Mouse (Mus musculus): ENCODE data around the gene Pou5f1. TPM values are rescaled to one million over a fixed set of nuclear protein-coding genes. Genes with fewer than 3 reads are reported as not detected.
A peak's percentile ranks its signal among the peaks of the same experiment; 100 is the strongest.
"Not testable (repeated sequence)": the region's sequence is repeated elsewhere in the genome, so short reads cannot be mapped to it uniquely, and the experiment has no call there.

Gene Pou5f1
- polyA plus RNA-seq, 1 experiment from 2014 or later: not detected

DNA sequence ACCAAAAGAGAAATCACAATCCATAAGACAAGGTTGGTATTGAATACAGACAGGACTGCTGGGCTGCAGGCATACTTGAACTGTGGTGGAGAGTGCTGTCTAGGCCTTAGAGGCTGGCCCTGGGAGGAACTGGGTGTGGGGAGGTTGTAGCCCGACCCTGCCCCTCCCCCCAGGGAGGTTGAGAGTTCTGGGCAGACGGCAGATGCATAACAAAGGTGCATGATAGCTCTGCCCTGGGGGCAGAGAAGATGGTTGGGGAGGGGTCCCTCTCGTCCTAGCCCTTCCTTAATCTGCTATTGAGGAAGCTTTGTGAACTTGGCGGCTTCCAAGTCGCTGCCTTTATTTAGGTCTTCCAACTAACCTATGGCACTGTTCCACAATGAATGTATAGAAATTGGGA is 2.0 kb upstream of the Pou5f1 start:
- Histone ChIP-seq H3K27ac (no peak overlapping the region), H3K36me3 (ENCODE audit: inconsistent target) (no peaks in the 10 kb centered on the region), H3K4me3 (ENCODE audit: inconsistent target) (no peak overlapping the region), H3K79me2 (ENCODE audit: inconsistent target) (no peaks in the 10 kb centered on the region)
- 35% methylated on average over 5 of the region's 5 CpGs for WGBS (ENCODE audit: missing documents)

DNA sequence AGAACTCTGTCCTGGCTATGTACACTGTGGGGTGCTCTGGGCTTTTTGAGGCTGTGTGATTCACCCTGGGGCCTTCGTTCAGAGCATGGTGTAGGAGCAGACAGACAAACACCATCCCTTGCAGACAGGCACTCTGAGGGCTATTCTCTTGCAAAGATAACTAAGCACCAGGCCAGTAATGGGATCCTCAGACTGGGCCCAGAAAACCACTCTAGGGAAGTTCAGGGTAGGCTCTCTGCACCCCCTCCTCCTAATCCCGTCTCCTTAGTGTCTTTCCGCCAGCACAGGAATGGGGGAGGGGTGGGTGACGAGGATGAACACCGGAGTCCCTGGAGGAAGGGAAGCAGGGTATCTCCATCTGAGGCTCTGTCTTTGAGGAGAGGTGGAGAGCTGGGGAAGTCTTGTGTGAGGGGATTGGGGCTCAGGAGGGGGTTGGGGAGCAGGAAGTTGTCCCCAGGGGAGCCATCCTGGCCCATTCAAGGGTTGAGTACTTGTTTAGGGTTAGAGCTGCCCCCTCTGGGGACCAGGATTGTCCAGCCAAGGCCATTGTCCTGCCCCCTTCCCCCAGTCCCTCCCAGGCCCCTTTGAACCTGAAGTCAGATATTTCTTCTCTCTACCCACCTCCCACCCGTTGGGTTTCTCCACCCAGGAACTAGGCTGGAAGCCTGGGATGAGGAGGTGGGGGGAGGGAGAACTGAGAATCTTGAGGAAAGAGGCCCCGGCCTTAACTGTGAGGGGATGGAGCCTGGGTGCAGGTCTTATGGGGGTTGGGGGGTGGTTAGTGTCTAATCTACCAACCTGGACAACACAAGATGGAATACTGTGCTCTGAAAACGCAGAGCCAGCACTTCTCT is 963 bp upstream of the Pou5f1 start:
- Histone ChIP-seq H3K27ac (no peak overlapping the region), H3K36me3 (ENCODE audit: inconsistent target) (no peaks in the 10 kb centered on the region), H3K79me2 (ENCODE audit: inconsistent target) (no peaks in the 10 kb centered on the region), H3K4me3 (ENCODE audit: inconsistent target) (no peak overlapping the region)
- 40% methylated on average over 8 of the region's 8 CpGs for WGBS (ENCODE audit: missing documents)

DNA sequence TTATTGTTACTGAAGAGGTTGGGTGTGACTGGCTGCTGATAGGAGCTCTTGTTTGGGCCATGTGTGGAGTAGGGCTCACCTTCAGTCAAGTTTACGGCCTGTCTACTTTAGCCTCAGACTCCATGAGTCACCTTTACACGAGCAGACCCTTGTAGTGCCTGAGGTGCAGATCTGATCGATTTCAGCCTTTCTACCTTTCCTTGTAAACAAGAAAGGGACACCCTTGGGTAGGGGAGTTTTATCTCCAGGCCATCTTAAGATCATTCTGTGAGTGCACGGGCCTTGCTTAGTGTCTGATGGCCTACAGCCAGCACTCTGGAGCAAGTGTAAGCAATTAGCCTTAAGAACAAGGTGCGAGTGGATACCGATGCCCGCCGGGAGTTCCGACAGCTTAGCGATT is 1.1 kb downstream of the Pou5f1 start:
- 30% methylated on average over 10 of the region's 10 CpGs for WGBS (ENCODE audit: missing documents)
- no peak overlapping the region for H3K4me3 ChIP-seq (ENCODE audit: inconsistent target)
- H3K79me2 ChIP-seq (ENCODE audit: inconsistent target): no peaks in the 10 kb centered on the region
- H3K27ac ChIP-seq: no peak overlapping the region
- H3K36me3 ChIP-seq (ENCODE audit: inconsistent target): no peaks in the 10 kb centered on the region

DNA sequence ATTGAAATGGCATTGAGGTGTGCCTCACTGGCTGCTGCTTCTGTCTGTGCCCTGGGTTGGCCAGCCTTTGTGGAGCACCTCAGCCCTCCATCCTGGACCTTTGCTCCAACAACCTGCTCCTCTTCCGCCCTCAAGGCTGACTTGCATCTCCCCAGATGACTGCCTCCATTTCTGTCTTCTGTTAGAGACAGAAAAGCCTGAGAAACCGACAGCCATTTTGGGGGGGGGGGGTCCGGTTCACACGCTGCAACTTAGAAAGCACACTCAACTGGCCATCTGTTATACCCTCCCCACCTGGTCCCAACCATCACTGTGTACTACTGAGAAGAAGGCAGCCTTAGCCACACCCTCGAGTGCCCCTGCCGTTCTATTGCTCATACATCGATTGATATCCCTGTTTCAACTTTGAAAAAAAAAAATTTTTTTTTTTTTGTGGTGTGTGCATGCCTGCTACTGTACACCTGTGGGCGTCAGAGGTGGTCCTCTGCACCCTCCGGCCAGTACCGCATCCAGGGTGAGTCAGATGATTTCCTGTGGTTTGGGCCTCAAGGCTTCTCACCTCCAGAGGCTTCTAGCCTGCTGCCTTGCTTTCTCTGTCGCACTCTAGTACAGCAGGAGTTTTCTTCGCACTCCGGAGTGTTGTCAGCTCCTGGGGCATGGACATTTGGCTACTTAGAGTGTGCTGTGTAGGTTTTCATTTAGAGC is 1.9 kb downstream of the Pou5f1 start:
- Histone ChIP-seq H3K27ac (no peak overlapping the region), H3K4me3 (ENCODE audit: inconsistent target) (no peak overlapping the region), H3K79me2 (ENCODE audit: inconsistent target) (no peaks in the 10 kb centered on the region), H3K36me3 (ENCODE audit: inconsistent target) (no peaks in the 10 kb centered on the region)
- WGBS (ENCODE audit: missing documents): 17% methylated on average over 13 of the region's 13 CpGs

DNA sequence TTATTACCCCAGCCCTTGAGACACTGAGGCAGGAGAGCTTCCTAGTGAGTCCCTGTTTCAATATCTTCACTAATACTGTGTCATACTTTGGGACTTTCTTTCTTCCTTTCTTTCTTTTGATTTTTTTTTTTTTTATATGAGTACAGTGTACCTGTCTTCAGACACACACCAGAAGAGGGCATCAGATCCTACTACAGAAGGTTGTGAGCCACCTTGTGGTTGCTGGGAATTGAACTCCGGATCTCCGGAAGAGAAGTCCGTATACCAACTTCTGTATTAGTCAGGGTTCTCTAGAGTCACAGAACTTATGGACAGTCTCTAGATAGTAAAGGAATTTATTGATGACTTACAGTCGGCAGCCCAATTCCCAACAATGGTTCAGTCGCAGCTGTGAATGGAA is 2.5 kb downstream of the Pou5f1 start:
- H3K36me3 ChIP-seq (ENCODE audit: inconsistent target); H3K79me2 ChIP-seq (ENCODE audit: inconsistent target); H3K4me3 ChIP-seq (ENCODE audit: inconsistent target); H3K27ac ChIP-seq: not testable (repeated sequence)
- 45% methylated on average over 3 of the region's 5 CpGs for WGBS (ENCODE audit: missing documents)

DNA sequence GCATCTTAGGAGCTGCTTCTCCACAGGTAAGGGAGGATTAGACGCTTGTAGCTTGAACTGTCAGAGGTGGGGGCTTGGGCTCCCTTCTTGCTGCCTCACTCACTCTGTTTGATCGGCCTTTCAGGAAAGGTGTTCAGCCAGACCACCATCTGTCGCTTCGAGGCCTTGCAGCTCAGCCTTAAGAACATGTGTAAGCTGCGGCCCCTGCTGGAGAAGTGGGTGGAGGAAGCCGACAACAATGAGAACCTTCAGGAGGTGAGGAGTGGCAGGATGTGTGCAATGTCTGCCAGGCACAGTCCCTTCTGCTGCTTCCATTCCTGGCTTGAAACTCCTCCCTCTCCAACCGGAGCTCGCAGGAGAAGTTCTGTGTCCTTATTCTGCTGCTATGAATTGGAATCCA is 3.5 kb downstream of the Pou5f1 start:
- no peak overlapping the region for H3K27ac ChIP-seq
- no peaks in the 10 kb centered on the region for H3K79me2 ChIP-seq (ENCODE audit: inconsistent target)
- WGBS (ENCODE audit: missing documents): 6% methylated on average over 8 of the region's 8 CpGs
- no peak overlapping the region for H3K4me3 ChIP-seq (ENCODE audit: inconsistent target)
- no peaks in the 10 kb centered on the region for H3K36me3 ChIP-seq (ENCODE audit: inconsistent target)

DNA sequence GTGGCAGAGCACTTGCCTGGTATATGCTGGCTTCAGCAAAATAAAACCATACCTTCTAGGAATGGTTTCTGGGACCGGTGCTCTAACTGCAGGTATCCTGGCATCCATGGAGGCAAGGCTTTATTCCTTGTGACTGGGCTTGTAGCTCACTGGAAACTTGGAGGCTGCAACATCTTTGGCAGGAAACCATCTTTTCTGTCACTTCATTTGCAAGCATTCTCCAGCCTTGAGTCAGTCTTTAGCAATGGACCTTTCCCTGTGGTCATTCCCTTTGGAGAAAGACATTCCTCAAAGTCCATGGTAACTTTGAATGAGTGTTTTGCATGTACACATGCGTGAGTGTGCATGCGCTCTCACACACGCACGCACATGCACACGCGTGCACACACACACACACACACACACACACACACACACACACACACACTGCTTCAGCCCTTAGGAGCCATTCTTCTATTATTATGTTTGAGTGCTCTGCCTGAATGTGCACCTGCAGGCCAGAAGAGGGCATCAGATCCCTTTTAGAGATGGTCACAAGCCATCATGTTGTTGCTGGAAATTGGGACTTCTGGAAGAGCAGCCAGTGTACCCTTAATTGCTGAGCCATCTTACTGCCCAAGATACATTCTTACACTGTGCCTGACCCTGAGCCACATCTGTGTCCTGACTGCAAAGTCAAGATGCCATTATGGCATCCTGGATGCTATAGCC is 7.3 kb downstream of the Pou5f1 start:
- Histone ChIP-seq H3K79me2 (ENCODE audit: inconsistent target) (no peaks in the 10 kb centered on the region), H3K4me3 (ENCODE audit: inconsistent target) (no peak overlapping the region), H3K27ac (no peak overlapping the region), H3K36me3 (ENCODE audit: inconsistent target) (no peaks in the 10 kb centered on the region)
- WGBS (ENCODE audit: missing documents): 95% methylated on average over 7 of the region's 7 CpGs

DNA sequence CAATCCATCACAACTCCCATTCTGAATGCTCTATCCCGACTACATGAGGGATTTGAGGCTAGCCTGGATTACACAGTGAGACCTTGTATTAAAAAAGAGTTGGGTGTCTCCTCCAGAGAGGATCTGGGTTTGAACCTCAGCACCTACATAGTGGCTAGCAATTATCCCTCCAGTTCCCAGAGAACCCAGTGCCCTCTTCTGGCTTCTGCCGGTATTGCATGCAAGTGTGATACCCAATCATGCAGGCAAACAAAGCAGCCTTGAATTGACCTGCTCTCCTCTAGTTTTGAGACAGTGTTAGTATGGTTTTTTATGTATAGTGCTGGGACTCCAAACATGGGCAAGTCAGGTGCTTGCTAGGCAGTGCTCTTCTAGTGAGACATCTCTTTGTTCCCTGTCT is 8.1 kb downstream of the Pou5f1 start:
- Histone ChIP-seq H3K27ac (no peak overlapping the region), H3K79me2 (ENCODE audit: inconsistent target) (no peaks in the 10 kb centered on the region), H3K36me3 (ENCODE audit: inconsistent target) (no peaks in the 10 kb centered on the region), H3K4me3 (ENCODE audit: inconsistent target) (no peak overlapping the region)
- 33% methylated on average over 2 of the region's 2 CpGs for WGBS (ENCODE audit: missing documents)

DNA sequence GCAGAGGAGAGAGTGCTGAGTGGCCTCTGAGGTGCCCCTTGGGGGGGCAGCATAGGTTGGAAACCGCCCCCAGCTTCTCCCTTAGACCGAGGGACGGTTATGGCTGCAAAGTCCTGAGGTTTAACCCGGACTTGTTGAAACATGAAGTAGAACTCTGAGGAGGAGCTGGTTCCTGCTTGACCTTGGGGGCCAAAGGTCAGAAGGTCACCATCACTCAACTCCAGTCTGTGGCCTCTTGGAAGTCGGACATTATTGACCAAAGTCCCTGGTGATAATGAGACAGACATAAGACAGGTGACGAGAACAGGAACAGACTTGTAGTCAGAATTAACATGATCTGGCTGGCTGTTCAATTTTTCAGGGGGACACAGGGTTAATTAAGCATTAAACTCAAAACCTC is 8.9 kb downstream of the Pou5f1 start:
- 90% methylated on average over 6 of the region's 6 CpGs for WGBS (ENCODE audit: missing documents)
- H3K79me2 ChIP-seq (ENCODE audit: inconsistent target): no peaks in the 10 kb centered on the region
- H3K27ac ChIP-seq: no peak overlapping the region
- H3K4me3 ChIP-seq (ENCODE audit: inconsistent target): no peak overlapping the region
- H3K36me3 ChIP-seq (ENCODE audit: inconsistent target): no peaks in the 10 kb centered on the region

DNA sequence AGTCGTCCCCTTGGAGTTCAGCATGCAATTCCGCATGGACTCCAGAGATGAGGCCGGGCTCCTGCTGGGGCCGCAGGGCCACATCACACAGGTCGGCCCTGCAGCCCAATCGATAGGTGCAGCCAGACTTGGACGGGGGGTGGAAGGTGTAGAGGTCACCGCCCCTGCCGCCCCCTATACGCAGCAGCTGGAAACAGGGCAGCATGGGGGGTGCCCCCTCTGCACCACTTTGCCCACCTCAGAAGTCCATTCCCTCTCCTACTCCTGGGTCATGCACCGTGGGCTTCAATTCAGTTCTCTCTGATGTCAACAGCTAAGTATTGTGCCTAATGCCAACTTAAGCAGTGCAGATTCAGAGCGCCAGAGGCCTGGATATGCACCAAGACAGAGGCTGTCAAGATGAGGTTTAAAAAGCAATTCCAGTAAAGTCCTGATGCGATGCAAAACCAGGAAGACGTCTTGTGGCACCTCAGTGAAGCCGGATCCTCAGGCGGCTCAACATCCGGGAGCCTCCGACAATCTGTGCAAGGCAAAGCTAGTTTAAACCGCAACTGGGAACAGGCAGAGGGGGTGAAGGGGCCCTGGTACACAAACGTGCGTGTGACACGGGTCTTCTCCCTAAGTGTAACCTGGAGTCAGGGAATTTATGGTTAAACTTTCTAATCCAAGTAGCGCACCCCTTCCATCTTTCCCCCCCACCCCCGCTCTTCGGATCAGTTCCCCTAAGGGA is 10.3 kb downstream of the Pou5f1 start:
- no peaks in the 10 kb centered on the region for H3K36me3 ChIP-seq (ENCODE audit: inconsistent target)
- WGBS (ENCODE audit: missing documents): 30% methylated on average over 24 of the region's 25 CpGs
- H3K27ac ChIP-seq: peak overlapping the region; percentile 28
- no peaks in the 10 kb centered on the region for H3K79me2 ChIP-seq (ENCODE audit: inconsistent target)
- H3K4me3 ChIP-seq (ENCODE audit: inconsistent target): peak overlapping the region; percentile 66

DNA sequence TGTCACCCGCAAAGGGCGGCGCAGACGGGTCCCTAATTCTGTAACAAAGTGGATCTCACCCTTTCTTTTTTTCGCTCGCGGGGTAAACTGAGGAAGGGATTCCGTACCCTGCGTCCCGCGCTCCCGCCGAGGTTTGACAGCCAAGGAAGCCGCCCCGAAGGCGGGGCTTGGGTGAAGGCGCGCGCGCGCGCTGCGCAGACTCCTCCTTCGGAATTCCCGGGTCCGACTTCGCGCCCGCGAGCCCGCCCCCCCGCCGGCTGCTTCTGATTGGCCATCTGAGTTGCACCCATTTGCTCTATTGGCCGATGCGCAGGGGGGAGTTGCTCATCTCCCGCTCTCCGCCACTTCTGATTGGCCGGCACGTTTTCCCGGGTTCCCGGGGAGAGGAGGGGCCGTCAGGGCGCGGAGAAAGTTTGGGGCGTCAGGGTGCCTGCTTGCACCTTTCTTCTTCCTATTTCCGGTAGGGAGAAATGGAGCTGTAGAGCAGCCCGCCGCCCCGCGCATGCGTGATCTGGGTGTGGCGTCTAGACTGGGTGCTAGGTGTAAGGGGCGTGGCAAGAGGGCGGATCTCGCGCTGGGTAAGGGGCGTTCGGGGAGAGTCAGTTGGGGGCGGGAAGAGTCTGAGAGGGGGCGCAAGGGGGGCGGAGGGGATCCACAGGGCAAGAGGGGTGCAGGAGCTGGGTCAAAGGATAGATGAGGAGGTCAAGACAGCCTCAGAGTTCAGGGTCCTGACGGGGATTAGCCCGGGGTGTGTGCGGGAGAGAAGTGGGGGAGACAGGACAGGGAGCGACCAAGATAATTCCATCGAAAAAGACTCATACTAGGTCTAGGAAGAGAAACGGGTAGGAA is 11.1 kb downstream of the Pou5f1 start, which contains the start of the genes Tcf19 and Cchcr1:
TSS of gene Tcf19 (minus strand) at position 173 of the 849 bp plus-strand sequence.
TSS of gene Cchcr1 (plus strand) at position 449 of the 849 bp plus-strand sequence.
- H3K27ac ChIP-seq: peak within 1 kb of the TSS; percentile 28
- H3K4me3 ChIP-seq (ENCODE audit: inconsistent target): peak within 1 kb of the TSS; percentile 66
- H3K36me3 ChIP-seq (ENCODE audit: inconsistent target): no peaks in the 10 kb centered on the region
- no peaks in the 10 kb centered on the region for H3K79me2 ChIP-seq (ENCODE audit: inconsistent target)
- under 1% methylated on average over 59 of the region's 67 CpGs for WGBS (ENCODE audit: missing documents)

DNA sequence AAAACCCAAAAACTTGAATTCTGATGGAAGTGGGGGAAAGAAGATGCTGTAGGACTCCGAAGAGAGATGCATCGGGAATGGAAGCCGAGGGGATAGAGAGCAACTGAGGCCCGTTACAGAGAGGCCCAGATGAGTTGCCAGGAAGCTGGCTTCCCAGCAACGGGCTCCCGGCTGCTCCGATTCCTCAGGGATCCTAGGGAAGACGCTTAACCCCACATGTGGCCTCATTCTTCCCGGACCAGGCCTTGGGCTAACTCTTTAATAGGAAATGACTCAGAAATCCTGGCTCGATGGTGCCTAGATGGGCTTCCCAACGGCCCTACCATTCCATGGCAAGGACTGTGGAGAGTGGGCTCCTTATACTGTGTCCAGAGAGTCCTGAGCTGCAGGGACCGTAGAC is 11.7 kb downstream of the Pou5f1 start:
- no peaks in the 10 kb centered on the region for H3K79me2 ChIP-seq (ENCODE audit: inconsistent target)
- WGBS (ENCODE audit: missing documents): 27% methylated on average over 12 of the region's 12 CpGs
- no peaks in the 10 kb centered on the region for H3K36me3 ChIP-seq (ENCODE audit: inconsistent target)
- H3K27ac ChIP-seq: no peak overlapping the region
- peak overlapping the region; percentile 53 for H3K4me3 ChIP-seq (ENCODE audit: inconsistent target)

DNA sequence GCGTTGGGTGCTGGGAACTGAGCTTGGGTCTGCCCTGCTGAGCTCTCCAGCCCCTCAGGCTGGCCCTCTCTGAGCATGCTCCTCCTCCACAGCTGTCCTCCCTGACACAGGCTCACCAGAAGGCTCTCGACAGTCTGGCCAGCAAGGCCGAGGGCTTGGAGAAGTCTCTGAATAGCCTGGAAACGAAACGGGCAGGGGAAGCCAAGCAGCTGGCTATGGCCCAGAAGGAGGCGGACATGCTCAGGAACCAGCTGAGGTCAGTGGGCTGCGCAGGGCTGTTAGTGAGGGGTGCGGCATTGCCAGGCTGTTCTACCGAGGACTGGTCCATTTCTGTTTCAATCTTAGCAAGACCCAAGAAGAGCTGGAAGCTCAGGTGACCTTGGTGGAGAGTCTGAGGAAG is 18.5 kb downstream of the Pou5f1 start:
- Histone ChIP-seq H3K27ac (no peak overlapping the region), H3K79me2 (ENCODE audit: inconsistent target) (no peaks in the 10 kb centered on the region), H3K36me3 (ENCODE audit: inconsistent target) (peaks cover 8% of the 10 kb centered on the region; the same call in 1 of the 2 replicates), H3K4me3 (ENCODE audit: inconsistent target) (no peak overlapping the region)
- 92% methylated on average over 9 of the region's 9 CpGs for WGBS (ENCODE audit: missing documents)

All from macrophage (primary cell).